ENCODE assay signal across 9 mouse cellular contexts in the genomic region with DNA sequence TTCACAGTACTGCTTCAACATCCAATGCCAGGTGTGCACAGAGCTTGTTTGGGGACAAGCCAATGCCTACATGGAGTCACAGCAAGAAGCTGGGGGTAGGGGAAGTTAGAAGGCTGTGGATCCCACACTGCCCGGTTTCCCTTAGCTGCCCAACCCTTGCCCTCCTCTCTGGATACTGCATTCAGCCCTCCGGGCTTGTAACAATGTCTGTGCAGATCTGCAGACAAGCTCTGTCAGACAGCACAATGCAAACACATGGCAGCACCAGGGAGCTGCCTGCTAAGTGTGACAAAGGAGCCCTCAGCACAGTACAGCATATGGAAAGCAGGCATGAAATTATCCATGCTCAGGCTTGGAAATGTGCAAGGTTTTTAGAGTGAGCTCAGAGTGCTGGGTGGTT.
DNase-seq lines count a peak whose midpoint lies in the region; ATAC-seq lines count a peak whose summit lies in the region.
"Had no signal": no experiment of that assay in that cellular context is flagged by ENCODE, and none has a peak within 500 bp of the region (broad histone marks: within the 10 kb centered on the region; RNA-seq: fewer than 3 reads in every experiment).

No protein-coding gene starts in this region.

- H3K27me3 ChIP-seq in embryonic facial prominence, embryonic 12.5 days = no peaks in the 10 kb centered on the region
- H3K27me3 ChIP-seq in neural tube, embryonic 15.5 days (replicated peaks) = no peaks in the 10 kb centered on the region

- WGBS in embryonic facial prominence, embryonic 12.5 days = 20% methylated on average over 2 of the region's 2 CpGs
- WGBS in neural tube, embryonic 15.5 days = 3% methylated on average over 2 of the region's 2 CpGs

- H3K36me3 ChIP-seq in embryonic facial prominence, embryonic 12.5 days = no peaks in the 10 kb centered on the region
- no peaks in the 10 kb centered on the region for H3K36me3 ChIP-seq in neural tube, embryonic 15.5 days

- intact Hi-C loops in heart, postnatal 10 days (cut with DNase I) = no loop called here

- H3K27ac ChIP-seq in embryonic facial prominence, embryonic 12.5 days = 0 out of 2 replicates have a peak overlapping the region, but pooled peaks have one; percentile 3
- H3K27ac ChIP-seq in neural tube, embryonic 15.5 days (replicated peaks) = peak overlapping the region; percentile 37; the same call in 1 of the 2 replicates

- peak; percentile 83 for ATAC-seq in embryonic facial prominence, embryonic 12.5 days (ENCODE audit: insufficient number of reproducible peaks, insufficient read depth, low FRiP score, low TSS enrichment)
- ATAC-seq in neural tube, embryonic 15.5 days (ENCODE audit: low FRiP score) = peak; percentile 88

- no peaks in the 10 kb centered on the region for H3K9me3 ChIP-seq in embryonic facial prominence, embryonic 12.5 days
- no peaks in the 10 kb centered on the region for H3K9me3 ChIP-seq in neural tube, embryonic 15.5 days (replicated peaks)

- H3K4me2 ChIP-seq in embryonic facial prominence, embryonic 12.5 days (replicated peaks) = no peak overlapping the region
- no peak overlapping the region for H3K4me2 ChIP-seq in neural tube, embryonic 15.5 days
- H3K4me2 ChIP-seq: liver, embryonic 11.5 days had no signal

- H3K4me1 ChIP-seq in embryonic facial prominence, embryonic 12.5 days = 0 out of 2 replicates have a peak, but pooled peaks cover 4% of the 10 kb centered on the region
- peaks cover 5% of the 10 kb centered on the region; the same call in 1 of the 2 replicates for H3K4me1 ChIP-seq in neural tube, embryonic 15.5 days

- H3K4me3 ChIP-seq in embryonic facial prominence, embryonic 12.5 days = no peak overlapping the region
- H3K4me3 ChIP-seq in neural tube, embryonic 15.5 days (replicated peaks) = no peak overlapping the region

- DNase-seq in frontal cortex, adult 2 months (ENCODE audit: extremely low spot score in 1 of 2, low spot score in 1 of 2) = peak; percentile 15 to 35
- DNase-seq in left cerebral cortex, adult 18-20 months (ENCODE audit: low spot score in 2 of 2) = peak; percentile 1
- DNase-seq in urinary bladder, postnatal 14 days (ENCODE audit: low spot score) = no peak
- no peak for DNase-seq in heart, postnatal 10 days
- DNase-seq in lung, postnatal 4 days = no peak
- DNase-seq: cerebellum, adult 8-10 months had no signal

- no peak overlapping the region for H3K9ac ChIP-seq in embryonic facial prominence, embryonic 12.5 days
- 0 out of 2 replicates have a peak overlapping the region, but pooled peaks have one; percentile 20 for H3K9ac ChIP-seq in neural tube, embryonic 15.5 days (replicated peaks)

Comparison
In these comparisons a context has a peak if more than half of its experiments do, and no peak if none do; other contexts are left out.
1. DNase-seq: peak in frontal cortex, adult 2 months (2 of 2) and left cerebral cortex, adult 18-20 months (2 of 2); none in urinary bladder, postnatal 14 days (single experiment), heart, postnatal 10 days (0 of 2) and lung, postnatal 4 days (0 of 2).